Mouse (Mus musculus): ENCODE results near the gene Ppp1r14b.

DNA sequence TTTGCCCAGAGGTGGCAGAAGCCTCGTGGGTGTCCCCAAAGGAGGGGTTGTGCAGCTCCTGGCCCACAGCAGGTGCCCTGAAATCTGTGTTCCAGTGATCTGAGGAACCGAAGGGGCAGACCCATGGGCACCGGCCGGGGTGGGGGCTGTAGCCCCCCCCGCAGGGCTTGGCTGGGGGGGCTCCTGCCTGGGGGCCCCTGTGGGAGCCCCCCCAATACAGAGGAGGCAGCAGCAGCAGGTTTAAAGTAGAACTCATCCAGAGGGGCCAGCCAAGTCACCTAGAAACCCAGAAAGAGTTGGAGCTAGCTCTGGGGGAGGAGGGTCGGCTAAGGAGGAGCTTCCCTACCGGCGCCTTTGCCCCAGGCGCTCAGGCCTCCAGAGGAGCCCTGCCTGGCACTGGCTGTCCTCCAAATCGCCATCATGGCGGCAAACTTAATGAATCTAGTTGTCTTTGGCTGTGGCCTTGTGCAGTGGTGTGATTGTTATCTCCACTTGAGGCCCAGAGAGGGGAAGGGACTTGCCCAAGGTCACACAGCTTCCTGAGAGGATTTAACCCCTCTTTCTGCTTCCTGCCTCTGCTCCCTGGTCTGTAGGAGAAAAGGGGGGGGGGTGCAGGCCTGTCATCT, 4.2 kb upstream of the Ppp1r14b start:
- TF ChIP-seq CTCF (IDR thresholded peaks at IDR 0.05; ENCODE audit: low read depth, low read length) (no peak), POLR2A (IDR thresholded peaks at IDR 0.05; ENCODE audit: insufficient read depth, low read length) (no peak), EP300 (IDR thresholded peaks at IDR 0.05; ENCODE audit: insufficient read depth, low read depth, low read length) (no peak)

Data from ES-Bruce4 (cell line).